Mouse (Mus musculus) liver, embryonic 14.5 days (tissue): ENCODE data around the gene Pygm.
A peak's percentile ranks its signal among the peaks of the same experiment; 100 is the strongest.

Source experiments
- CTCF ChIP-seq: IDR thresholded peaks from 2 replicates; pipeline ENCODE4 v1.5.1; 2016; ENCODE audit warnings: antibody characterized with exemption, low read depth, control low read depth
- EP300 ChIP-seq: IDR thresholded peaks from 2 replicates; pipeline ENCODE4 v1.6.1; 2016; ENCODE audit warnings: antibody characterized with exemption, low read depth

GRCm38 (mm10) chr19:6418233-6418879, 34.2 kb downstream of the Pygm start, which contains the start of gene Nrxn2:
- peak; percentile 94 for TF ChIP-seq CTCF
- TF ChIP-seq EP300: no peak
